Mouse (Mus musculus): ENCODE results near the gene Usp25. TPM values are rescaled to one million over a fixed set of nuclear protein-coding genes. Genes with fewer than 3 reads are reported as not detected.

Gene Usp25
- 49.4 and 52.9 TPM in 2 replicates for polyA plus RNA-seq (2012; ENCODE audit: insufficient read depth, insufficient read length, missing spikeins)

DNA sequence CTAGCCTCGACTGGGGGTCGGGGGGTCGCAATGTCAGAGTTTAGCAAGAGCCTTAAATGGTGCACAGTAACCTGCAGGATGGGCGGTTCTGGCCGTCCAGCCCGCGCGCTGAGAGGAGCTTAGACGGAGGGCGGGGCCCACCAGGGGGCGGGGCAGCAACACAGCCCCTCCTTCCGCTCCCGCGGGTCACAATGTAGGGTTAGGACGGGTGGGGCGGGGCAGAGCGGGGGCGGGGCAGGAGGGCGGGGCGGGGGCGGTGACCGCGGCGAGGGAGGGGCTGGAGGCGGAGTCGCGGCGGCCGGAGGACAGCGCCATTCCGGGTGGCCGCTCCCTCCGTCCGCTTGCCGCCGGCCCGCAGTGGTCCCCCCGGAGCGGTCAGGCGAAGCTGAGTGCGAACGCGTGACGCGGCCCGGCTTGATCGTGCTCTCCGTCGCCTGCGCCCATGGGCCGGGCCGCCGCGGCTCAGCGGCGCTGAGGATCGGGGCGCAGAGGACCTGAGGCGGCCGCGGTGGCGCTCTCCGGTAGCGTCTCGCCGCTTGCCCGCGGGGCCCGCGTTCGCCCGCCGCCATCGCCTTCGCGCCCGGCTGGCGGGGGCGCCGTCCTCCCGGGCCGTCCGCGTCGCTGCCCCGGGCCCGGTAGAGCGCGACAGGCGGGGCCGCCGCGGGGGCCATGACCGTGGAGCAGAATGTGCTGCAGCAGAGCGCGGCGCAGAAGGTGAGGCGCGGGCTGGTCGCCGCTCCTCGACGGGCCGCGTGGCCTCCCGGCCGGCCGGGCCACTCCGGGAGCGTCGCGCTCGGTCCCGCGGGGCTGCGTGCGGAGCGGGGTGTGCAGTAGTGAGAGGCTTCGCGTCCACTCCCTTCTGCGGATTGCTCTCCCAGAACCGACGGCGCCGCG, at the start of gene Usp25:
Usp25 (plus strand) TSS at position 280 of the 894 bp plus-strand sequence.
- Histone ChIP-seq H3K27ac (ENCODE audit: insufficient read depth, low read depth, low read length) (peak within 1 kb of the TSS; percentile 37), H3K4me3 (ENCODE audit: insufficient read depth, low read length) (peak within 1 kb of the TSS; percentile 83), H3K4me1 (ENCODE audit: control insufficient read depth, insufficient read depth, low read length) (peaks cover 16% of the 10 kb centered on the region)
- TF ChIP-seq CTCF (IDR thresholded peaks at IDR 0.05; ENCODE audit: low read depth, low read length), result no peak
- TF ChIP-seq POLR2A (IDR thresholded peaks at IDR 0.05; ENCODE audit: borderline replicate concordance, low read depth, low read length), result no peak

DNA sequence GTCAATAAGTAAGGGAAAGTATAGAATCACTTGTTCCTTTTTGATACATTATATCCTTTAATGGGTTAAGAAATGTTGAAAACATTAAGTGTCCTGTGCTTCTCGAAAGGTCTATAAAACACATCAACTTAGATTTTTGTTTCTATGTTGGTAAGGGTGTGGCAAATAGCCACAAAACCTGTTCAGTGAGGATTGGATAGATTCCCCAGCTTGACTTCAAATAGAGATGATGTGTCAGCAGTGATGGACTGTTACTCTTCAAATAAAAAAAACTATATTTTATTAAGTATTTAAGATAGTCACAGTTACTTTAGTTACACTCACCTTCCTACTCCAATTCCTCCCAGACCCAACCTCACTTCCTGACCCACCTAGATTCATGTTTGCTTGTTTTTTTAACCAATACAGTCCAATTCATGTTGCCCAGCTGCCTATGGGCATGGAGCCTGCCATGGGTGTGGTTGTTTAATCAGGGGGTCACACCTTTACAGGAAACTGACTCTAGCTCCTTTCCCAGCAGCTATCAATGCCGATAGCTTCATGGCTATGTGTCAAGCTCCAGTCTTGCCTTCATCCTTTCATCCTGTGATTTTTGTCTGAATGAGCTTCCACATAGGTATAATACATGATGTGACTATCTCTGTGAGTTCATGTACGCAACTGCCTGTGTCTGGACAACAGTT, 45.8 kb upstream of the Usp25 start:
- Histone ChIP-seq H3K27ac (ENCODE audit: insufficient read depth, low read depth, low read length) (no peak overlapping the region), H3K4me3 (ENCODE audit: insufficient read depth, low read length) (no peak overlapping the region), H3K4me1 (ENCODE audit: control insufficient read depth, insufficient read depth, low read length) (no peaks in the 10 kb centered on the region)
- TF ChIP-seq POLR2A (IDR thresholded peaks at IDR 0.05; ENCODE audit: borderline replicate concordance, low read depth, low read length), result no peak
- TF ChIP-seq CTCF (IDR thresholded peaks at IDR 0.05; ENCODE audit: low read depth, low read length), result no peak

DNA sequence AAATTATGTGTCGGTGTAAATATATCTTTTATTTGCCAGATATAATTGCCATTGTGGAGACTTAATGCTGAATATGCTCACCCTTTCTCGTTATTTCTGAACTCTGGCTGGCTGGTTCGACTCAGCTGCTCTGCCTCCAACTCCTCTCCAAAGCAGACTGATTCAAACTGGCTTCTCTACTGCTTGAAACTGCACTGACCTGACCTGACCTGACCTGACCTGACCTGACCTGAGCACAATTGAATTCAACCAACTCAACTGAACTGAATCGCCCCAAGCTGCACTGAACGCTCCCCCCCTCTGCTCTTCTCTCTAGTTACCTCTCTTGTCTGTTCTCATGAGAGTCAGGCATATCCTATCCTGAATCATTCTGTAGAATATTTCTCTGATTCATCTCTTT, 42.3 kb upstream of the Usp25 start:
- H3K27ac ChIP-seq (ENCODE audit: insufficient read depth, low read depth, low read length), result no peak overlapping the region
- H3K4me1 ChIP-seq (ENCODE audit: control insufficient read depth, insufficient read depth, low read length), result no peaks in the 10 kb centered on the region
- TF ChIP-seq POLR2A (IDR thresholded peaks at IDR 0.05; ENCODE audit: borderline replicate concordance, low read depth, low read length) (no peak), CTCF (IDR thresholded peaks at IDR 0.05; ENCODE audit: low read depth, low read length) (no peak)
- no peak overlapping the region for H3K4me3 ChIP-seq (ENCODE audit: insufficient read depth, low read length)

DNA sequence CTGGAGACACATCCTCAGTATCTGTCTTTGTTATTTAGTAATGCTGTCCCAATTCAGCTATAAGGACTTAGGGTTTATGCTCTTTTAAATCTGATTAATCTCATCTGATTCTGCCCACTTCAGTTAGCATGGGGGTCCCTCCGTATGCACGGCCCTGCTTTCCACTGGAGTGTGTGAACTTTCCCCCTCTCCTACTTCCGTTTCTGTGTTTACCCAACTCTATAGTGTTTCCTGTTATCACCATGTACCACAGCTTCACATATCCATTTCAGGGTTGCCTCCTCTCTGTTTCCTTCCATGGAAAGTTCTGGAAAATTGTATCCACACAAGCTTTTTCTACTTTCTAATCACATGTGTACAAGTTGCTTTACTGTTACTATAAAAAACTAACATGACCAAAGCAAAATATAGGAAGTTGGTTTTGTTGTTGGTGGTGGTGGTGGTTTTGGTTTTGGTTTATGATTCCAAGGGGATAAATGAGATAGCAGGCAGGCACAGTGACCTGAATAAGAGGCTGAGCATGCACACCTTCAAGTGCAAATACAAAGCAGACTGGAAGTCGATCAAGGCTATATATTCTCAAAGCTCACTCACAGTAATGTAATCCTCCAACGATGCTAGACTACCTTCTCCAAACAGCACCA, 36.6 kb upstream of the Usp25 start:
- peaks cover 7% of the 10 kb centered on the region for H3K4me1 ChIP-seq (ENCODE audit: control insufficient read depth, insufficient read depth, low read length)
- H3K27ac ChIP-seq (ENCODE audit: insufficient read depth, low read depth, low read length), result no peak overlapping the region
- H3K4me3 ChIP-seq (ENCODE audit: insufficient read depth, low read length), result no peak overlapping the region
- TF ChIP-seq CTCF (IDR thresholded peaks at IDR 0.05; ENCODE audit: low read depth, low read length) (no peak), POLR2A (IDR thresholded peaks at IDR 0.05; ENCODE audit: borderline replicate concordance, low read depth, low read length) (no peak)

DNA sequence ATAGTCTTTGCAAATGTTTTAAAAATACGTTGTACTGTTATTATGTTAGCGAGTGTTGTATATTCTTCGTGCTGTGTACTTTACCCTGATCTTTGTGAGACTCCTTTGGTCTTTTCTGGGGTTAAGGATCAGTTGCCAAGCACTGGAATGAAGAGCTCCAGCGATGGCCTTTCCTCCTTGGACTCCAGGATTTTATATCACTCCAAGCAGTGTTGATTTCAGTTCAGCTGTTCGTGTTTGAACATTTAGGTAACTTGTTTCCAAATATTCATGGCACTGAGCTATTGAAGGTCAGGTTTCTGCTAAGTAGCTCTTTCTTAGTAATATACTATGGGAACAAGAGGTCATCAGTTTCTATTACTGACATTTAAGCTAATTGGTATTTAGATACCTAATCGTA, 29.8 kb upstream of the Usp25 start:
- Histone ChIP-seq H3K4me1 (ENCODE audit: control insufficient read depth, insufficient read depth, low read length) (no peaks in the 10 kb centered on the region), H3K4me3 (ENCODE audit: insufficient read depth, low read length) (no peak overlapping the region), H3K27ac (ENCODE audit: insufficient read depth, low read depth, low read length) (no peak overlapping the region)
- no peak for TF ChIP-seq CTCF (IDR thresholded peaks at IDR 0.05; ENCODE audit: low read depth, low read length)
- TF ChIP-seq POLR2A (IDR thresholded peaks at IDR 0.05; ENCODE audit: borderline replicate concordance, low read depth, low read length), result no peak

DNA sequence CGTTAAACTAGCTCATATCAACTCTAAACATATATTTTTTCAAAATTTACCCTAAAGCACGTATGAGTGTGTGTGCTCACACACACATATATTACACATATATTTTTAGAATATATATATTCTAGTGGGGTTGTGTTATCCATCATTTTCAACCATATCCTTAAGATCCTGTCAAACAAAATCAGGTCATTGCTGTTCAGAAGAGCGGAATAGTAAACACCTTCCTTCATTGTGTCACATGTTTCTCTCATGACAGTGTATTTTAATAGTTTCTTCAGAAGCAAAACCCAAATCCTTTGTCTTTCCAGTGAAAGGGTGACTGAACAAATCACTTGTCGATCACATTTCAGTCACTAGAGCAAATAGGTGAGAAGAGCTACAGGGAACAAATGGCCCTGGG, 25.8 kb upstream of the Usp25 start:
- Histone ChIP-seq H3K4me3 (ENCODE audit: insufficient read depth, low read length) (no peak overlapping the region), H3K27ac (ENCODE audit: insufficient read depth, low read depth, low read length) (no peak overlapping the region), H3K4me1 (ENCODE audit: control insufficient read depth, insufficient read depth, low read length) (no peaks in the 10 kb centered on the region)
- TF ChIP-seq POLR2A (IDR thresholded peaks at IDR 0.05; ENCODE audit: borderline replicate concordance, low read depth, low read length), result no peak
- TF ChIP-seq CTCF (IDR thresholded peaks at IDR 0.05; ENCODE audit: low read depth, low read length), result no peak

DNA sequence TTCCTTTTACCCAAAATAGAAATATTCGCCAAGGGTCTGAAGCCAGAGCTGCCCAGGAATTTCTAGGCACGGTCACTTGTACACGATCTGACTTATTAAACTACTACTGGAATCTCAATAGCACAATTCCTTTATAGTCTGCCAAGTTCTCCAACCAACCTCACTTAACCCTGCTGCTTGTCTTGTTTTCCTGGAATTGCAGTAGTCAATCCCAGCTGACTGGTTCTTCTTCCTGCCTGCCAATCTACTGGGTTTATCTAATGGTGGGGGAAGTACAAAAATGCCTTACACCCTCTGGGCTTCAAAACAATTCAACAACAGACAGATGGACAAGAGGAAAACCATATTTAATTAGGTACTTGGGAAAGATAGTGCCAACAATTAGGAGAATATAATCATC, 9.6 kb upstream of the Usp25 start:
- peaks cover 5% of the 10 kb centered on the region; the same call in 1 of the 2 replicates for H3K4me1 ChIP-seq (ENCODE audit: control insufficient read depth, insufficient read depth, low read length)
- no peak overlapping the region for H3K27ac ChIP-seq (ENCODE audit: insufficient read depth, low read depth, low read length)
- TF ChIP-seq CTCF (IDR thresholded peaks at IDR 0.05; ENCODE audit: low read depth, low read length) (no peak), POLR2A (IDR thresholded peaks at IDR 0.05; ENCODE audit: borderline replicate concordance, low read depth, low read length) (no peak)
- H3K4me3 ChIP-seq (ENCODE audit: insufficient read depth, low read length), result no peak overlapping the region

DNA sequence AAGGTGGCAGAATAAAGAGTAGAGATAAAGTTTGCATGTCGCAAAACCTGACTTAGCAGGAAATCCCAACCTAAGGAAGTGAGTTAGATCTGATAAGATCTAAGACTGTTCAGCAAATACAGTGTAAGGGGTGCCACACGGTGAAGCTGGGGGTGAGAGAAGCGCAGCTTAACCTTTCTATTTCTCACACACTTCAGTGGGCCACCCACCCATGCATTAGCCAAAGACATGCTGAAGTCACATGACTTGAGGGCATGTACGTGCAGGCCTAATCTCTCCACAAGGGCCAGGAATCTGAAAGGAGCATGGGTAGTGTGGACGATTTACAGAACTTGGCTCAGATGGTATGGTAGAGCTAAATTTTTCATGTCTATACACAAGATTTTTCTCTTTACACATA, 4.3 kb upstream of the Usp25 start:
- Histone ChIP-seq H3K4me1 (ENCODE audit: control insufficient read depth, insufficient read depth, low read length) (peaks cover 2% of the 10 kb centered on the region; the same call in 1 of the 2 replicates), H3K4me3 (ENCODE audit: insufficient read depth, low read length) (no peak overlapping the region), H3K27ac (ENCODE audit: insufficient read depth, low read depth, low read length) (no peak overlapping the region)
- TF ChIP-seq POLR2A (IDR thresholded peaks at IDR 0.05; ENCODE audit: borderline replicate concordance, low read depth, low read length) (no peak), CTCF (IDR thresholded peaks at IDR 0.05; ENCODE audit: low read depth, low read length) (no peak)

DNA sequence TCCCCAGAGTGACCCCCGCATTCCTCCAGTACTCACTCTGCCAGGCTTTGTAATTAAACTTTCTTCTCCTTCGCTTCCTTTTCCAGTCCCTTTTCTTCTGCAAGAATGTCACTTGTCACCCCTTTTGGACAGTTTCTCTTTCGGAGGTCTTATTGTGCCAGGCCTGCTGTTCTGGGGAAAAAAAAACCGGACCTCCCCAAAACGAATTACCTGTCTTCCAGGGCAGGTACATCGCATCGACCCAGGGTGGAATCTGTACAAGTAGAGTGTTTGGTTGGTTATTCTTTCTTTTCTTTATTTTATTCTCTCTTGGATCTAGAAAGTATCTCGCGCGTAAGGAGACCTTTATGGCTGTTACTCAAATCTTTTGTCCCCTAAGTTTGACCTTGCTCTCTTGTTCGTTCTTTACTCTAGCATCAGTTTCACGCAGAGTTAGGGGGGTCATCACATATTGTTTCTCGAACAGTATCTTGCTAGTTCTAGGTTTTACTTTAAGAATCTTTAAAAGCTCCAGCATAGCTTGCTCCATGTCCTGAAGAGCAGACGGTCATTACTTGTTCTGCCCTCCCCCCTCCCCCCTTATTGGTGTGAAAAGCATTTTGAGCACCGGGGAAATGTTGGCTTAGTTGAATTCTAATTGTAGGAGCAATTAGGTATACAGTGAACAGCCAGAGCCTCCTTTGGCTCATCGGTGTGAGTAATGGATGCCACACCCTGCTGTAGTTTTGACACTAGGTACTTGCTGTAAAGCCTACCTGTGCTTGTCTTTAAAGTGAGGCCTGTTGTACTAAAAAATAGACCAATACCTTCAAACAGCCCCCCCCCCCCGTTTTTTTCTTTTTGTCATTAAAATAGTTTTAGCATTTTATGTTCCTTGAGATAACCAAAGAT, 1.1 kb downstream of the Usp25 start:
- Histone ChIP-seq H3K4me3 (ENCODE audit: insufficient read depth, low read length) (peak overlapping the region; percentile 73), H3K4me1 (ENCODE audit: control insufficient read depth, insufficient read depth, low read length) (peaks cover 19% of the 10 kb centered on the region), H3K27ac (ENCODE audit: insufficient read depth, low read depth, low read length) (peak overlapping the region; percentile 37)
- TF ChIP-seq POLR2A (IDR thresholded peaks at IDR 0.05; ENCODE audit: borderline replicate concordance, low read depth, low read length), result no peak
- TF ChIP-seq CTCF (IDR thresholded peaks at IDR 0.05; ENCODE audit: low read depth, low read length), result no peak

Measured in bone marrow macrophage, adult 2 months (primary cell).